Comparison of ENCODE assay signal across 9 mouse cellular contexts in the genomic region with DNA sequence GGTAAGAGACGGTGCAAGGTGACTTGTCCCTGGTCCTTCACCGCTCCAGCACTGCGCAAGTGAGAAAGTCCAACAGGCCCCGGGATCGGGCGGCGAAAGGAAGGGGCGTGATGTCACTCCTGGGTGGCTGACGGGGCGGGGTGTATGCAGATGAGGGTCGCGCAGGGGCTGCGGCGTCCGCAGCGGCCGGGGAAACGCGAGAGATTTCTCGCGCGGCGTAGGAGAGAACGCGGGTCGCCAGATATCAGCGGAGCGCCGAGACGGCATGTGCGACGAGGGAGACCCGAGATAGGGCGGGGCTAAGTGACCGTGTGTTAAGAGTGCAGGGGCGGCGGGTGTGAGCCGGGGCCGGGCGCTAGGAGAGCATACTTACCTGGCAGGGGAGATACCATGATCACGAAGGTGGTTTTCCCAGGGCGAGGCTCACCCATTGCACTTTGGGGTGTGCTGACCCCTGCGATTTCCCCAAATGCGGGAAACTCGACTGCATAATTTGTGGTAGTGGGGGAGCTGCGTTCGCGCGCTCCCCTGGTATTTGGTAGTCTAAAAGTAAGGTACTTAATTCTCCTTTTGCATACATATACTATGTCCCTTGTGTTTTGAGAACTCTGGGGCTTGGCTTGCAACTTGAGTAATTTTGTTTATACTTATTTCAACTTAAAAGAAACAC. TPM values are rescaled to one million over a fixed set of nuclear protein-coding genes. Genes with fewer than 3 reads are reported as not detected.
A peak's percentile ranks its signal among the peaks of the same experiment; 100 is the strongest.
DNase-seq lines count a peak whose midpoint lies in the region; ATAC-seq and TF ChIP-seq lines count a peak whose summit lies in the region.
"Not testable (repeated sequence)": the region's sequence is repeated elsewhere in the genome, so short reads cannot be mapped to it uniquely, and the experiment has no call there.
"Had no signal": no experiment of that assay in that cellular context is flagged by ENCODE, and none has a peak within 500 bp of the region (broad histone marks: within the 10 kb centered on the region; RNA-seq: fewer than 3 reads in every experiment).

No protein-coding gene starts in this region.

- not testable (repeated sequence) for H3K36me3 ChIP-seq in C2C12 (ENCODE audit: control insufficient read depth, insufficient read depth); forebrain, embryonic 11.5 days (ENCODE audit: control insufficient read depth, insufficient read depth, low read length); heart, embryonic 15.5 days; kidney, embryonic 14.5 days (ENCODE audit: control insufficient read depth, insufficient read depth, low read length); liver, embryonic 13.5 days; midbrain, embryonic 12.5 days; stomach, embryonic 15.5 days

- H3K4me3 ChIP-seq in C2C12 (ENCODE audit: insufficient read depth, poor library complexity, severe bottlenecking) = peak overlapping the region; percentile 25
- peak overlapping the region; percentile 34 for H3K4me3 ChIP-seq in forebrain, embryonic 11.5 days (ENCODE audit: low read depth, low read length)
- peak overlapping the region; percentile 49 for H3K4me3 ChIP-seq in heart, embryonic 15.5 days
- peak overlapping the region; percentile 36 for H3K4me3 ChIP-seq in kidney, embryonic 14.5 days (ENCODE audit: low read length)
- peak overlapping the region; percentile 49 for H3K4me3 ChIP-seq in liver, embryonic 13.5 days (replicated peaks)
- H3K4me3 ChIP-seq in midbrain, embryonic 12.5 days = peak overlapping the region; percentile 44
- peak overlapping the region; percentile 40 for H3K4me3 ChIP-seq in stomach, embryonic 15.5 days (replicated peaks)

- not testable (repeated sequence) for H3K27me3 ChIP-seq in C2C12 (ENCODE audit: control insufficient read depth, insufficient read depth, insufficient read length)
- H3K27me3 ChIP-seq in forebrain, embryonic 11.5 days (ENCODE audit: control insufficient read depth, insufficient read depth, low read length) = peaks cover 35% of the 10 kb centered on the region
- peaks cover 82% of the 10 kb centered on the region for H3K27me3 ChIP-seq in heart, embryonic 15.5 days
- H3K27me3 ChIP-seq in kidney, embryonic 14.5 days (ENCODE audit: control insufficient read depth, insufficient read depth, low read length) = peaks cover 67% of the 10 kb centered on the region
- peaks cover 86% of the 10 kb centered on the region for H3K27me3 ChIP-seq in liver, embryonic 13.5 days
- peaks cover 79% of the 10 kb centered on the region for H3K27me3 ChIP-seq in midbrain, embryonic 12.5 days
- H3K27me3 ChIP-seq in stomach, embryonic 15.5 days (replicated peaks) = peaks cover 67% of the 10 kb centered on the region

- not testable (repeated sequence) for H3K27ac ChIP-seq in forebrain, embryonic 11.5 days (ENCODE audit: low read depth, low read length); heart, embryonic 15.5 days; kidney, embryonic 14.5 days (ENCODE audit: low read depth, low read length); liver, embryonic 13.5 days; midbrain, embryonic 12.5 days (replicated peaks); stomach, embryonic 15.5 days

- H3K9me3 ChIP-seq in forebrain, embryonic 11.5 days (ENCODE audit: control insufficient read depth, low read length); heart, embryonic 15.5 days (replicated peaks); kidney, embryonic 14.5 days (ENCODE audit: control insufficient read depth, low read length); liver, embryonic 13.5 days (replicated peaks); midbrain, embryonic 12.5 days; stomach, embryonic 15.5 days: not testable (repeated sequence)

- H3K79me2 ChIP-seq in C2C12 (ENCODE audit: control insufficient read depth, insufficient read depth) = not testable (repeated sequence)

- TF ChIP-seq CTCF in C2C12 (IDR thresholded peaks at IDR 0.05; ENCODE audit: control insufficient read depth, insufficient read depth, insufficient read length) = not testable (repeated sequence)

- peak; percentile 21 for DNase-seq in adrenal gland, postnatal 25 days
- peak; percentile 77 for DNase-seq in forebrain, embryonic 11.5 days (ENCODE audit: low spot score)
- DNase-seq in liver, embryonic 13.5 days = peak; percentile 72

- H3K79me3 ChIP-seq in C2C12 (ENCODE audit: low read depth) = not testable (repeated sequence)

- peak overlapping the region; percentile 55 for H3K4me2 ChIP-seq in forebrain, embryonic 11.5 days (ENCODE audit: low read depth, low read length, severe bottlenecking)
- peak overlapping the region; percentile 73 for H3K4me2 ChIP-seq in heart, embryonic 15.5 days
- H3K4me2 ChIP-seq in kidney, embryonic 14.5 days (replicated peaks; ENCODE audit: low read depth, low read length) = peak overlapping the region; percentile 54
- peak overlapping the region; percentile 69 for H3K4me2 ChIP-seq in liver, embryonic 13.5 days
- H3K4me2 ChIP-seq in midbrain, embryonic 12.5 days (replicated peaks) = peak overlapping the region; percentile 58
- H3K4me2 ChIP-seq in stomach, embryonic 15.5 days = peak overlapping the region; percentile 59

- under 1% methylated on average over 47 of the region's 49 CpGs for WGBS in forebrain, embryonic 11.5 days
- WGBS in heart, embryonic 15.5 days = under 1% methylated on average over 49 of the region's 49 CpGs
- WGBS in kidney, embryonic 14.5 days = under 1% methylated on average over 36 of the region's 49 CpGs
- WGBS in liver, embryonic 13.5 days (ENCODE audit: insufficient replicate concordance) = under 1% methylated on average over 47 of the region's 49 CpGs
- WGBS in midbrain, embryonic 12.5 days = under 1% methylated on average over 49 of the region's 49 CpGs
- WGBS in stomach, embryonic 15.5 days = under 1% methylated on average over 48 of the region's 49 CpGs

- H3K9ac ChIP-seq in forebrain, embryonic 11.5 days (ENCODE audit: low read length) = peak overlapping the region; percentile 37; the same call in 1 of the 2 replicates
- peak overlapping the region; percentile 55 for H3K9ac ChIP-seq in heart, embryonic 15.5 days
- H3K9ac ChIP-seq in kidney, embryonic 14.5 days (ENCODE audit: low read depth, low read length) = 0 out of 2 replicates have a peak overlapping the region, but pooled peaks have one; percentile 44
- H3K9ac ChIP-seq in liver, embryonic 13.5 days = peak overlapping the region; percentile 55; the same call in 1 of the 2 replicates
- H3K9ac ChIP-seq in midbrain, embryonic 12.5 days (replicated peaks) = peak overlapping the region; percentile 51; the same call in 1 of the 2 replicates
- not testable (repeated sequence) for H3K9ac ChIP-seq in stomach, embryonic 15.5 days

- peak; percentile 92 for ATAC-seq in forebrain, embryonic 11.5 days (replicated peaks; ENCODE audit: low FRiP score)
- peak; percentile 89 for ATAC-seq in heart, embryonic 15.5 days (replicated peaks; ENCODE audit: insufficient number of reproducible peaks, insufficient read depth, low FRiP score, low read depth)
- ATAC-seq in kidney, embryonic 14.5 days (ENCODE audit: low FRiP score, low TSS enrichment) = peak; percentile 95
- peak; percentile 78 for ATAC-seq in liver, embryonic 13.5 days (ENCODE audit: low read depth)
- peak; percentile 94 for ATAC-seq in midbrain, embryonic 12.5 days (ENCODE audit: low FRiP score, low read depth)
- peak; percentile 89 for ATAC-seq in stomach, embryonic 15.5 days (ENCODE audit: insufficient read depth, low FRiP score, low read depth)

- peak overlapping the region; percentile 48 for H3ac ChIP-seq in C2C12 (ENCODE audit: control insufficient read depth, insufficient read length, low read depth)

- not testable (repeated sequence) for H3K4me1 ChIP-seq in forebrain, embryonic 11.5 days (replicated peaks; ENCODE audit: control insufficient read depth, insufficient read depth, low read length); heart, embryonic 15.5 days (replicated peaks); kidney, embryonic 14.5 days (ENCODE audit: control insufficient read depth, insufficient read depth, low read length); midbrain, embryonic 12.5 days; stomach, embryonic 15.5 days
- peaks cover 18% of the 10 kb centered on the region for H3K4me1 ChIP-seq in liver, embryonic 13.5 days (replicated peaks)

RNA-seq across cellular contexts. Expression of gene Fcgr1, which starts 34.4 kb away (rescaled TPM):
- polyA plus RNA-seq in C2C12 (2012; fragmentation: generic; extraction: Trizol) = 0.02 TPM
- total RNA-seq in adrenal gland, postnatal 25 days (2021) = 1.0 and 1.4 TPM in 2 replicates
- polyA plus RNA-seq in forebrain, embryonic 11.5 days (2014; fragmentation: Nextera tagmentation; extraction: Ambion mirVana) = 0.95 and 2.6 TPM in 2 replicates
- 1.1 and 3.2 TPM in 2 replicates for polyA plus RNA-seq in heart, embryonic 15.5 days (2015; fragmentation: Nextera tagmentation; extraction: Ambion mirVana)
- polyA plus RNA-seq in kidney, embryonic 14.5 days (2014; fragmentation: Nextera tagmentation; extraction: Ambion mirVana) = 1.8 and 2.2 TPM in 2 replicates
- 3.0 and 4.6 TPM in 2 replicates for polyA plus RNA-seq in liver, embryonic 13.5 days (2015; fragmentation: Nextera tagmentation; extraction: Ambion mirVana)
- 1.9 and 2.4 TPM in 2 replicates for polyA plus RNA-seq in midbrain, embryonic 12.5 days (2016; fragmentation: Nextera tagmentation; extraction: Ambion mirVana)
- polyA plus RNA-seq in stomach, embryonic 15.5 days (2015; fragmentation: Nextera tagmentation; extraction: Ambion mirVana) = 3.8 and 4.4 TPM in 2 replicates
- polyA plus RNA-seq: erythroblast, embryonic 14.5 days had no signal

RNA-seq across cellular contexts. Expression of gene Hist2h2bb, which starts 58.6 kb away (rescaled TPM):
- polyA plus RNA-seq in C2C12 (2012; fragmentation: generic; extraction: Trizol) = 3.3 TPM
- total RNA-seq in adrenal gland, postnatal 25 days (2021) = 138 and 170 TPM in 2 replicates
- 24.1 and 28.7 TPM in 2 replicates for polyA plus RNA-seq in forebrain, embryonic 11.5 days (2014; fragmentation: Nextera tagmentation; extraction: Ambion mirVana)
- 3.6 and 4.8 TPM in 2 replicates for polyA plus RNA-seq in heart, embryonic 15.5 days (2015; fragmentation: Nextera tagmentation; extraction: Ambion mirVana)
- polyA plus RNA-seq in kidney, embryonic 14.5 days (2014; fragmentation: Nextera tagmentation; extraction: Ambion mirVana) = 21.8 and 45.2 TPM in 2 replicates
- 23.7 and 25.8 TPM in 2 replicates for polyA plus RNA-seq in liver, embryonic 13.5 days (2015; fragmentation: Nextera tagmentation; extraction: Ambion mirVana)
- 18.3 and 20.1 TPM in 2 replicates for polyA plus RNA-seq in midbrain, embryonic 12.5 days (2016; fragmentation: Nextera tagmentation; extraction: Ambion mirVana)
- 8.2 and 11.2 TPM in 2 replicates for polyA plus RNA-seq in stomach, embryonic 15.5 days (2015; fragmentation: Nextera tagmentation; extraction: Ambion mirVana)

RNA-seq across cellular contexts. Expression of gene Hist2h3b, which starts 59.7 kb away (rescaled TPM):
- polyA plus RNA-seq in C2C12 (2012; fragmentation: generic; extraction: Trizol) = 11.3 TPM
- 114 and 165 TPM in 2 replicates for total RNA-seq in adrenal gland, postnatal 25 days (2021)
- 99.6 and 105 TPM in 2 replicates for polyA plus RNA-seq in forebrain, embryonic 11.5 days (2014; fragmentation: Nextera tagmentation; extraction: Ambion mirVana)
- 26.2 and 31.1 TPM in 2 replicates for polyA plus RNA-seq in heart, embryonic 15.5 days (2015; fragmentation: Nextera tagmentation; extraction: Ambion mirVana)
- 72.6 and 85.9 TPM in 2 replicates for polyA plus RNA-seq in kidney, embryonic 14.5 days (2014; fragmentation: Nextera tagmentation; extraction: Ambion mirVana)
- polyA plus RNA-seq in liver, embryonic 13.5 days (2015; fragmentation: Nextera tagmentation; extraction: Ambion mirVana) = 89.3 and 159 TPM in 2 replicates
- polyA plus RNA-seq in midbrain, embryonic 12.5 days (2016; fragmentation: Nextera tagmentation; extraction: Ambion mirVana) = 76.0 and 96.2 TPM in 2 replicates
- 62.1 and 69.4 TPM in 2 replicates for polyA plus RNA-seq in stomach, embryonic 15.5 days (2015; fragmentation: Nextera tagmentation; extraction: Ambion mirVana)

Comparison
In these comparisons a context has a peak if more than half of its experiments do, and no peak if none do; other contexts are left out.
1. DNase-seq: peak in every context shown above with its lines; median percentile 77 in forebrain, embryonic 11.5 days; 72 in liver, embryonic 13.5 days; 21 in adrenal gland, postnatal 25 days.